Mouse (Mus musculus): ENCODE results near the gene Agmat.

Agmat gene

DNA sequence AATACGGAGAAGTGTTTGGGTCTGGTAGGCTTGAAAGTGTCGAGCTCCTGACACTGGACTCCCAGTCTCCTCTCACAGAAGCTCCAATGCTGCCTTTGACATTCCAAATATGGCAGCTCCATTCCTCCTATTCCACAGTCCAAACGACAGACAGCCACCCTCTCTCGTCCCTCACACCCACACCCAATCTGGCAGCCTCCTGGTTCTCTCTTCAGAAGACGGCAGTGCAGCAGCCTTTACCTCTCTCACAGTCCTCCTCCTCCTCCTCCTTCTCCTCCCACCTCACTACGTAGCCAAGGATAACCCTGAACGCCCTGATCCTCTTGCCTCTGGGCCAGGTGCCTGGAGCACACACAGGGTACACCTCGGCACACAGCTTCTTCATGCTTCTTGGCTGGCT lies 33.4 kb downstream of the Agmat start:
- DNase-seq (ENCODE audit: extremely low spot score), result no peak

- DNase-seq (ENCODE audit: extremely low spot score), result no peak
Observed at GRCm38 (mm10) chr4:141781201-141781985, 34.9 kb downstream of the Agmat start.

DNA sequence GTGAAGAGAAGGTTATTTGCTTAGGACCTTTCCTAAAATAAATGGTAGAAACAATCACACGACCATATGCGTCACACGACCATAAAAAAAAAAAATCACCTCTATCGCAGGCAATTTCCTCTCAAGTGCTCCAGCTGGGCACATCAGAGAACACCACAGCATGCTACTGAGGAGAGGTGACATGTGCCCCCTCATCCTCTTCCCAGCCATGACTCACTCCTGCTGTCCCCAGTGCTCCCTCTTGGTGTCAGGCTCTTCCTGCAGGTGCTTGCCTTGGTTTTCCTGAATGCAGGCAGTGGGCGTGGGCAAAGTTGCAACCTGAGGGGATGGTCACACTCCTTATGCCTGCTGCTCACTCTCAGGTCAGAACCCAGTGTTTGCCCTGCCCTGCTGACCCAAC lies 38.4 kb downstream of the Agmat start:
- no peak for DNase-seq (ENCODE audit: extremely low spot score)

DNA sequence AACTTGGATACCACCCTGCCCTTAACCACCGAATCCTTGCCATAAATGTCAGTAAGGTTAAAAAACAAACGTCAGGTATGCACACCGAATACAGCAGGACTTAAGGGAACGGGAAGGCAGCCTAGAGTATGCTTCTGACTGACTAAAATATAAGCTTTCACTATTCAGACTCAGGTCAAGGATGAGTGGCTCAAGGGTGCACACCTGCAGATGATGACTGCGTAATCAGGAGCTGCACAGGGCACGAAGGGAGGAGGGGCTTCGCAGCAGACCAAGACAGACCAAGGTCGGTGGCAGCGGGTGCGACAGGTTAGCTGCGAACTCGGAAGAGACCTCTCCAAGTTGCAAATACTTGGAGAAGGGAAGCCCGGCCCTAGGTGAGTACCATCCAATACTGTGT lies 39.7 kb downstream of the Agmat start:
- DNase-seq (ENCODE audit: extremely low spot score), result no peak

DNA sequence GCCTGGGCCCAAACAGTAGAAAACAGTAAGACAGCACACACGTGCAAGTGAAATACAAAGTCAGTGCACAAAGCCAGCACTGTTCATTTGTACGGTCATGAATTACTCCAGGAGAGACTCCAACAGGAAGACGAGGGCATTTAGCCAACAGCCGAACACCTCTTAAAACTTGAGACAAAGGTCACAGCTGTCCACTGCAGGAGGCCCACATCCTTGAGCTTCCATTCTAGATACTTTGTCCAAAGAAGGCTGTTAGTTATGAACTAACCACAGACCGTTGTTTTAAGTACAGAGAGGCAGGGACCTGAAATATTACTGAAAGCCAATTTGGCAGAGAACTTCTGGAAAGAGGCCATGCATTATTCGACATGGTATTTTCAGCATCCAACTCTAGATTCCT lies 40.6 kb downstream of the Agmat start:
- no peak for DNase-seq (ENCODE audit: extremely low spot score)

- no peak for DNase-seq (ENCODE audit: extremely low spot score)
Observed at GRCm38 (mm10) chr4:141787462-141787861, 41.0 kb downstream of the Agmat start.

DNA sequence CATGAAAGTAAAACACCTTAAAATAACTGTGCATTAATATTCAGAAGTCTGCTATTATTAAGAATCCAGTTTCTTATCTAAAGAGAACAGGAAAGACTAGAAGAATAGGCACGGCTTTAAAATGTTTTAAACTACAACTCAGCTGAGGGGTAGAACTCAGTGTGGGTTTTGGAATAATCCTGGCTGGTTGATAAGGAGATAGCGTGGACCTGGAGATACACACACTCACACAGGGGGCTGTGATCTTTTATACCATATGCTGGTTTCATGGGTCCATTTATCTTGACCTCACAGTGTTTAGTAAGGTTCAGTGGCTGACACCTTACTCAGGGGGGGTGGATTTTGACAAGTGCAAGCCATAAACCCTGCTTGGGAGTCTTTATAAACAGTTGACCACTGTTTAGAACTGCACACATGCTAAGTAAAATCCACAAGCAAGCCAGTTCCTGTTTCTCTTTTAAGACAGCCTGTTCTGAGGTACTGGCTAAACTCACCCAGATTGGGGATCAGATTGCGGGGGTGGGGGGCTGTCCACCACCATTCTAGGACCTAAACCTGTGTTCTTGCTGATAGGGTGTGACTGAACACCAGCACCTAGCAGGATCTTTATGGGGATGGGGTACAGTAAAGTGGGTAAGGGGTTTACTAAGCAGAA lies 43.2 kb downstream of the Agmat start:
- no peak for DNase-seq (ENCODE audit: extremely low spot score)

GRCm38 (mm10) chr4:141790524-141790990 lies 44.1 kb downstream of the Agmat start, which contains the start of gene Dnajc16:
Gene Dnajc16 (minus strand): TSS chr4:141790931.
- peak; percentile 96 for DNase-seq (ENCODE audit: extremely low spot score)

GRCm38 (mm10) chr4:141791486-141791885 lies 45.0 kb downstream of the Agmat start:
- DNase-seq (ENCODE audit: extremely low spot score), result no peak

- no peak for DNase-seq (ENCODE audit: extremely low spot score)
Observed at GRCm38 (mm10) chr4:141791951-141792350, 45.5 kb downstream of the Agmat start.

- DNase-seq (ENCODE audit: extremely low spot score), result no peak
Observed at GRCm38 (mm10) chr4:141792554-141793281, 46.2 kb downstream of the Agmat start.

GRCm38 (mm10) chr4:141793282-141794151 lies 47.0 kb downstream of the Agmat start, which contains the start of gene Casp9:
Gene Casp9 (plus strand): TSS chr4:141793612.
- peak; percentile 100 for DNase-seq (ENCODE audit: extremely low spot score)

DNA sequence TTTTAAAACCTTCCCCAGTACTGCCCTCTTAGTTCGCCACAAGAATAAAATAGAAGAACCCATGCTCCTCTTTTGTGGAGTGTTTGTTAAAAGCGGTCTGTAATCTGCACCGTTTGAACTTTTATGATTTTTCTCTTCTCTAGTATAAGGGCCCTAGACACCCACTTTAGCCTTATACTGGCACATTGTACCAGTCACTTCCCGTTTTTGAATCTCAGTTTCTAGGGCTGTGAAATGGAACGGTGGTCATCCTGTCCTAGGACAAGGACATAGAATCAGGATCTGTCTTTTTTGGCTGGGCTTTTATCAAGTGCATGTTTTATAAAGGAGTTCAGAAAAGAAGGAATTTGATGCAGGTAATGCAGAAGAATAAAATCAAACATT lies 47.7 kb downstream of the Agmat start:
- no peak for DNase-seq (ENCODE audit: extremely low spot score)

GRCm38 (mm10) chr4:141796356-141796755 lies 49.9 kb downstream of the Agmat start:
- DNase-seq (ENCODE audit: extremely low spot score), result no peak

DNA sequence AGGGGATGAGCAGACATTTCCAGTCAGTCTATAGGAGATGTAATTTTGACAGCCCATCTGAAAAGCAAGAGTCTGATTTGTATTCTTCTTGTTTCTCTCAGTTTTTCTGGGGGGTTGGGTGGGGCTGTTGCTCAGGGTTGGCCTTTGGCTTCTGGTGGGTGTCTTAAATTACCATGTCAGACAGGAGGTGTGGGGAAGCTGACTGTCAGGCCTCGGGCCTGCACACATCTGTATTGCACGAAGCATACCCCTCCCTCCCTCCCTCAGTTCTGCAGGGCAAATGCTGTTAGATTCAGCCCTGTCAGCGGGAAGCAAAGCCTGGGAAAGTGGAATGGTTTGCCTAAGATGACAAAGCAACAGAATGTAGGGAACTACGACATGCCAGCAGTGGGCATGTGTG lies 50.5 kb downstream of the Agmat start:
- no peak for DNase-seq (ENCODE audit: extremely low spot score)

GRCm38 (mm10) chr4:141797545-141797944 lies 51.1 kb downstream of the Agmat start:
- DNase-seq (ENCODE audit: extremely low spot score), result no peak

- no peak for DNase-seq (ENCODE audit: extremely low spot score)
Observed at GRCm38 (mm10) chr4:141804105-141804504, 57.6 kb downstream of the Agmat start.

DNA sequence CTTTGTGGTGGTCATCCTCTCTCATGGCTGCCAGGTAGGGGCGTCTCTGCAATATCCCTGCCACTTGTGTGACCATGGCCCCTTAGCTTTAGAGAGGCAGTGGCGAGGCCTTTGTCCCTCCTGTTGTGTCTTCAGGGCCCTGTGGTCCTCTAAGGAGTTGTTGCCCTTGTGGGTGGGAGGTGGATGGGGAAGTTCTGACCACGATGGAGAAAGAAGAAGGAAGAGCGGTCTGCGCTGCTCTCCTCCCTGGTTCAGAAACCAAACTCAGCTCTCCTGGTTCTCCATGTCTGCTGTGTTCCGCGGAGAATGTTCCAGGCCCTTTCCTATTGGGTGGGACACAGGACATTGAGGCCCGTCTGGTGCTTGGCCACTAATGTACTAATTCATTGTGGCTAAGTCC lies 59.4 kb downstream of the Agmat start:
- no peak for DNase-seq (ENCODE audit: extremely low spot score)
